Mouse (Mus musculus) lung, embryonic 14.5 days (tissue): ENCODE results near the gene Slc29a1. TPM values are rescaled to one million over a fixed set of nuclear protein-coding genes. Genes with fewer than 3 reads are reported as not detected.

Source experiments
- ATAC-seq: fragments of 200-750 bp; cut with Nextera tagmentation; 2 replicates; pipeline ENCODE4 v1.8.0; 2017; ENCODE audit warnings: mild to moderate bottlenecking, moderate TSS enrichment, moderate library complexity; ENCODE audit not compliant: insufficient read depth
- DNase-seq: peaks from one replicate; pipeline ENCODE4 v3.0.0-alpha.2; 2015
- H3K27ac ChIP-seq: fragments of 300-500 bp; sonication (generic); 2 replicates; pipeline ENCODE4 v1.5.1; 2014; ENCODE audit warnings: low read depth, mild to moderate bottlenecking, moderate library complexity
- H3K27me3 ChIP-seq: fragments of 300-500 bp; sonication (generic); 2 replicates; pipeline ENCODE4 v1.6.1; 2014; ENCODE audit warnings: low read length, control low read depth; ENCODE audit not compliant: insufficient read depth
- H3K36me3 ChIP-seq: fragments of 300-500 bp; sonication (generic); 2 replicates; pipeline ENCODE4 v1.6.1; 2014; ENCODE audit warnings: control low read depth; ENCODE audit not compliant: insufficient read depth
- H3K4me1 ChIP-seq: fragments of 300-500 bp; sonication (generic); 2 replicates; pipeline ENCODE4 v1.6.1; 2014; ENCODE audit warnings: antibody characterized with exemption, control low read depth; ENCODE audit not compliant: insufficient read depth
- H3K4me2 ChIP-seq: fragments of 300-500 bp; sonication (generic); 2 replicates; pipeline ENCODE4 v1.6.1; 2014; ENCODE audit warnings: mild to moderate bottlenecking
- H3K4me3 ChIP-seq: fragments of 300-500 bp; sonication (generic); 2 replicates; pipeline ENCODE4 v1.5.1; 2014; ENCODE audit warnings: low read depth, low read length
- H3K9ac ChIP-seq: fragments of 300-500 bp; sonication (generic); 2 replicates; pipeline ENCODE4 v1.6.1; 2014
- H3K9me3 ChIP-seq: fragments of 300-500 bp; sonication (generic); 2 replicates; pipeline ENCODE4 v1.6.1; 2016; ENCODE audit warnings: low read depth, low read length, control low read depth
- CTCF ChIP-seq: IDR thresholded peaks from 2 replicates; pipeline ENCODE4 v1.5.1; 2016; ENCODE audit warnings: antibody characterized with exemption, low read depth
- WGBS: fragments of 180-500 bp; shearing (Covaris S2); extraction: QIAGEN DNeasy Blood & Tissue Kit; methylation state at CpG from one replicate; pipeline ENCODE4 v1.1.7; 2014; 5-methylcytosine and 5-hydroxymethylcytosine counted together
- polyA plus RNA-seq: library from polyadenylated mRNA; unstranded; fragments of >200 nt; fragmentation: Nextera tagmentation; extraction: Ambion mirVana; gene quantifications from 2 replicates; pipeline ENCODE4 v1.2.1, GENCODE M21; 2014

The Slc29a1 gene
- polyA plus RNA-seq, 1 experiment from 2014 or later, result 75.4 TPM

GRCm38 (mm10) chr17:45575123-45575897, 24.1 kb downstream of the Slc29a1 start:
- H3K9me3 ChIP-seq, result no peaks in the 10 kb centered on the region
- no peak for TF ChIP-seq CTCF
- peak overlapping the region; percentile 83 for H3K9ac ChIP-seq
- H3K27ac ChIP-seq, result no peak overlapping the region
- H3K4me3 ChIP-seq, result no peak overlapping the region
- no peak overlapping the region for H3K4me2 ChIP-seq
- H3K36me3 ChIP-seq, result peaks cover 21% of the 10 kb centered on the region
- ATAC-seq (no peak), DNase-seq (no peak)
- WGBS, result 89% methylated on average over 8 of the region's 8 CpGs
- H3K4me1 ChIP-seq, result peaks cover 9% of the 10 kb centered on the region; the same call in 1 of the 2 replicates
- no peaks in the 10 kb centered on the region for H3K27me3 ChIP-seq

- H3K36me3 ChIP-seq, result peaks cover 32% of the 10 kb centered on the region
- DNase-seq, result peak; percentile 76
- no peak for TF ChIP-seq CTCF
- H3K9me3 ChIP-seq, result no peaks in the 10 kb centered on the region
- peaks cover 9% of the 10 kb centered on the region; the same call in 1 of the 2 replicates for H3K4me1 ChIP-seq
- H3K27ac ChIP-seq, result peak overlapping the region; percentile 96
- H3K4me2 ChIP-seq, result peak overlapping the region; percentile 96
- peak overlapping the region; percentile 68 for H3K4me3 ChIP-seq
- 5% methylated on average over 17 of the region's 17 CpGs for WGBS
- H3K9ac ChIP-seq, result peak overlapping the region; percentile 83
- H3K27me3 ChIP-seq, result no peaks in the 10 kb centered on the region
- ATAC-seq, result peak; percentile 38
These were observed 25.2 kb downstream of the Slc29a1 start for GRCm38 (mm10) chr17:45574129-45574761.

- Histone ChIP-seq H3K9ac (peak overlapping the region; percentile 83), H3K4me3 (peak overlapping the region; percentile 68), H3K4me1 (peaks cover 9% of the 10 kb centered on the region; the same call in 1 of the 2 replicates), H3K27ac (peak overlapping the region; percentile 96), H3K27me3 (no peaks in the 10 kb centered on the region), H3K36me3 (peaks cover 36% of the 10 kb centered on the region), H3K9me3 (no peaks in the 10 kb centered on the region), H3K4me2 (peak overlapping the region; percentile 96)
- WGBS, result under 1% methylated on average over 18 of the region's 18 CpGs
- no peak for TF ChIP-seq CTCF
- peak; percentile 57 for ATAC-seq
- peak; percentile 96 for DNase-seq
These were observed 25.7 kb downstream of the Slc29a1 start for GRCm38 (mm10) chr17:45573780-45574123.

GRCm38 (mm10) chr17:45573087-45573779, 26.2 kb downstream of the Slc29a1 start, which contains the start of gene Hsp90ab1:
Gene Hsp90ab1, minus strand, starts transcription at chr17:45573271.
- peak within 1 kb of the TSS; percentile 96 for H3K27ac ChIP-seq
- DNase-seq (peak; percentile 99), ATAC-seq (peak; percentile 84)
- TF ChIP-seq CTCF, result no peak
- H3K27me3 ChIP-seq, result no peaks in the 10 kb centered on the region
- WGBS, result under 1% methylated on average over 41 of the region's 41 CpGs
- peak within 1 kb of the TSS; percentile 68 for H3K4me3 ChIP-seq
- H3K9ac ChIP-seq, result peak within 1 kb of the TSS; percentile 90
- H3K9me3 ChIP-seq, result no peaks in the 10 kb centered on the region
- peaks cover 9% of the 10 kb centered on the region; the same call in 1 of the 2 replicates for H3K4me1 ChIP-seq
- peaks cover 42% of the 10 kb centered on the region for H3K36me3 ChIP-seq
- peak within 1 kb of the TSS; percentile 96 for H3K4me2 ChIP-seq

- peak overlapping the region; percentile 90 for H3K9ac ChIP-seq
- peak; percentile 94 for DNase-seq
- peaks cover 9% of the 10 kb centered on the region; the same call in 1 of the 2 replicates for H3K4me1 ChIP-seq
- no peak for TF ChIP-seq CTCF
- peak overlapping the region; percentile 92 for H3K27ac ChIP-seq
- no peaks in the 10 kb centered on the region for H3K9me3 ChIP-seq
- no peaks in the 10 kb centered on the region for H3K27me3 ChIP-seq
- H3K4me2 ChIP-seq, result peak overlapping the region; percentile 96
- under 1% methylated on average over 56 of the region's 57 CpGs for WGBS
- peaks cover 50% of the 10 kb centered on the region for H3K36me3 ChIP-seq
- ATAC-seq, result peak; percentile 67
- H3K4me3 ChIP-seq, result peak overlapping the region; percentile 68
These were observed 27.0 kb downstream of the Slc29a1 start for GRCm38 (mm10) chr17:45572103-45573086.

- DNase-seq, result no peak
- H3K9ac ChIP-seq, result no peak overlapping the region
- 72% methylated on average over 4 of the region's 4 CpGs for WGBS
These were observed 29.4 kb downstream of the Slc29a1 start for GRCm38 (mm10) chr17:45569999-45570398.

More at GRCm38 (mm10) chr17:45569999-45570398, 29.4 kb downstream of the Slc29a1 start:
- H3K9me3 ChIP-seq, result no peaks in the 10 kb centered on the region
- H3K4me1 ChIP-seq, result peaks cover 10% of the 10 kb centered on the region; the same call in 1 of the 2 replicates
- no peak for ATAC-seq
- no peak overlapping the region for H3K4me3 ChIP-seq
- no peaks in the 10 kb centered on the region for H3K27me3 ChIP-seq
- H3K36me3 ChIP-seq, result peaks cover 74% of the 10 kb centered on the region
- TF ChIP-seq CTCF, result no peak
- no peak overlapping the region for H3K27ac ChIP-seq
- peak overlapping the region; percentile 12; the same call in 1 of the 2 replicates for H3K4me2 ChIP-seq
